Mouse (Mus musculus) neural tube, embryonic 14.5 days (tissue): ENCODE data around the gene Btbd10. TPM values are rescaled to one million over a fixed set of nuclear protein-coding genes. Genes with fewer than 3 reads are reported as not detected.

Experiments used
- polyA plus RNA-seq: library from polyadenylated mRNA; unstranded; fragments of >200 nt; fragmentation: Nextera tagmentation; extraction: Ambion mirVana; gene quantifications from 2 replicates; pipeline ENCODE4 v1.2.1, GENCODE M21; 2014

Btbd10 gene
- polyA plus RNA-seq, 1 experiment from 2014 or later = 88.3 TPM

Other genes starting within 250 kb of the Btbd10 start
- gene Arntl, start 161.9 kb downstream of the Btbd10 start, polyA plus RNA-seq = 15.1 and 15.7 TPM in 2 replicates
- not detected in 2 replicates for gene Pth, start 19.2 kb upstream of the Btbd10 start, polyA plus RNA-seq
- gene Far1, start 144.4 kb upstream of the Btbd10 start, polyA plus RNA-seq = 67.8 and 79.1 TPM in 2 replicates